Mouse (Mus musculus): Measurements from ENCODE around the gene Olfr453. TPM values are rescaled to one million over a fixed set of nuclear protein-coding genes. Genes with fewer than 3 reads are reported as not detected.

Olfr453 gene
- total and polyA plus RNA-seq, 3 experiments: not detected

GRCm38 (mm10) chr6:42756104-42756503, 16.9 kb downstream of the Olfr453 start, which contains the start of gene Olfr38:
TSS of gene Olfr38 (plus strand) at chr6:42756404.
- no peak within 1 kb of the TSS for H3K9ac ChIP-seq (ENCODE audit: control insufficient read depth, low read depth, low read length, poor library complexity, severe bottlenecking)
- H3K9me3 ChIP-seq (replicated peaks; ENCODE audit: insufficient read depth, low read length): no peaks in the 10 kb centered on the region
- H3K27me3 ChIP-seq (ENCODE audit: control insufficient read depth in 1 of 2, insufficient read depth in 2 of 2, low read length in 2 of 2): no peaks in the 10 kb centered on the region
- H3K4me1 ChIP-seq (ENCODE audit: control insufficient read depth in 1 of 2, insufficient read depth in 2 of 2, low read length in 2 of 2): no peaks in the 10 kb centered on the region
- H3K36me3 ChIP-seq (ENCODE audit: control insufficient read depth in 1 of 2, insufficient read depth in 2 of 2, low read length in 2 of 2): no peaks in the 10 kb centered on the region
- no peak within 1 kb of the TSS for H3K4me3 ChIP-seq (ENCODE audit: control insufficient read depth in 1 of 2, insufficient read depth in 1 of 2, low read depth in 2 of 2, low read length in 2 of 2)
- H3K27ac ChIP-seq (ENCODE audit: control insufficient read depth, low read depth, low read length): no peak within 1 kb of the TSS
- TF ChIP-seq ZC3H11A (IDR thresholded peaks at IDR 0.05; ENCODE audit: low read depth, low read length): no peak
- TF ChIP-seq BHLHE40 (IDR thresholded peaks at IDR 0.05; ENCODE audit: borderline replicate concordance, low read depth, low read length): no peak
- TF ChIP-seq ZNF384 (IDR thresholded peaks at IDR 0.05; ENCODE audit: low read depth, low read length): no peak
- no peak for TF ChIP-seq MAX (IDR thresholded peaks at IDR 0.05; ENCODE audit: low read length)
- no peaks in the 10 kb centered on the region for H3K79me2 ChIP-seq (ENCODE audit: control insufficient read depth, insufficient read depth, low read length, poor library complexity)
- DNase-seq (ENCODE audit: low read depth, low spot score): no peak

- Histone ChIP-seq H3K4me3 (ENCODE audit: control insufficient read depth in 1 of 2, insufficient read depth in 1 of 2, low read depth in 2 of 2, low read length in 2 of 2) (no peak overlapping the region), H3K79me2 (ENCODE audit: control insufficient read depth, insufficient read depth, low read length, poor library complexity) (no peaks in the 10 kb centered on the region), H3K27ac (ENCODE audit: control insufficient read depth, low read depth, low read length) (no peak overlapping the region), H3K36me3 (ENCODE audit: control insufficient read depth in 1 of 2, insufficient read depth in 2 of 2, low read length in 2 of 2) (no peaks in the 10 kb centered on the region), H3K9me3 (replicated peaks; ENCODE audit: insufficient read depth, low read length) (no peaks in the 10 kb centered on the region), H3K9ac (ENCODE audit: control insufficient read depth, low read depth, low read length, poor library complexity, severe bottlenecking) (no peak overlapping the region), H3K27me3 (ENCODE audit: control insufficient read depth in 1 of 2, insufficient read depth in 2 of 2, low read length in 2 of 2) (no peaks in the 10 kb centered on the region), H3K4me1 (ENCODE audit: control insufficient read depth in 1 of 2, insufficient read depth in 2 of 2, low read length in 2 of 2) (no peaks in the 10 kb centered on the region)
- no peak for DNase-seq (ENCODE audit: low read depth, low spot score)
- TF ChIP-seq UBTF (IDR thresholded peaks at IDR 0.05; ENCODE audit: borderline replicate concordance, insufficient read depth, low read depth, low read length): no peak
- peak; percentile 38; the same call in 1 of the 2 replicates for TF ChIP-seq MAFK (IDR thresholded peaks at IDR 0.05; ENCODE audit: borderline replicate concordance, low read depth, low read length)
- no peak for TF ChIP-seq SMC3 (IDR thresholded peaks at IDR 0.05; ENCODE audit: low read depth, low read length)
- TF ChIP-seq EP300 (IDR thresholded peaks at IDR 0.05; ENCODE audit: low read depth in 1 of 2, low read length in 2 of 2): no peak
Observed at GRCm38 (mm10) chr6:42777066-42777465, 37.9 kb downstream of the Olfr453 start.

- DNase-seq (ENCODE audit: low read depth, low spot score): no peak
- Histone ChIP-seq H3K4me1 (ENCODE audit: control insufficient read depth in 1 of 2, insufficient read depth in 2 of 2, low read length in 2 of 2) (no peaks in the 10 kb centered on the region), H3K27ac (ENCODE audit: control insufficient read depth, low read depth, low read length) (no peak within 1 kb of the TSS), H3K9me3 (replicated peaks; ENCODE audit: insufficient read depth, low read length) (no peaks in the 10 kb centered on the region), H3K4me3 (ENCODE audit: control insufficient read depth in 1 of 2, insufficient read depth in 1 of 2, low read depth in 2 of 2, low read length in 2 of 2) (no peak within 1 kb of the TSS), H3K79me2 (ENCODE audit: control insufficient read depth, insufficient read depth, low read length, poor library complexity) (no peaks in the 10 kb centered on the region), H3K27me3 (ENCODE audit: control insufficient read depth in 1 of 2, insufficient read depth in 2 of 2, low read length in 2 of 2) (no peaks in the 10 kb centered on the region), H3K9ac (ENCODE audit: control insufficient read depth, low read depth, low read length, poor library complexity, severe bottlenecking) (no peak within 1 kb of the TSS), H3K36me3 (ENCODE audit: control insufficient read depth in 1 of 2, insufficient read depth in 2 of 2, low read length in 2 of 2) (no peaks in the 10 kb centered on the region)
- no peak for TF ChIP-seq POLR2AphosphoS2 (IDR thresholded peaks at IDR 0.05; ENCODE audit: low read length)
- TF ChIP-seq JUND (IDR thresholded peaks at IDR 0.05; ENCODE audit: low read depth, low read length): no peak
- no peak for TF ChIP-seq ETS1 (IDR thresholded peaks at IDR 0.05; ENCODE audit: low read depth, low read length)
- no peak for TF ChIP-seq ZC3H11A (IDR thresholded peaks at IDR 0.05; ENCODE audit: low read depth, low read length)
- no peak for TF ChIP-seq CHD1 (IDR thresholded peaks at IDR 0.05; ENCODE audit: low read depth, low read length)
- no peak for TF ChIP-seq EP300 (IDR thresholded peaks at IDR 0.05; ENCODE audit: low read depth in 1 of 2, low read length in 2 of 2)
- TF ChIP-seq MXI1 (IDR thresholded peaks at IDR 0.05; ENCODE audit: low read depth, low read length): no peak
Observed at GRCm38 (mm10) chr6:42784793-42785192, 45.6 kb downstream of the Olfr453 start, which contains the start of gene Olfr452. TSS of gene Olfr452 (plus strand) at chr6:42785093.
